Mouse (Mus musculus): ENCODE measurements around the gene Oat. TPM values are rescaled to one million over a fixed set of nuclear protein-coding genes. Genes with fewer than 3 reads are reported as not detected.

Oat gene
- total and polyA plus RNA-seq, 3 experiments, result 87.6 to 204 (median 104) TPM

GRCm38 (mm10) chr7:132604720-132605119 lies 28.5 kb upstream of the Oat start:
- Histone ChIP-seq H3K4me1 (ENCODE audit: control insufficient read depth in 1 of 2, insufficient read depth in 2 of 2) (peaks cover 0 to 7% of the 10 kb centered on the region in 2 experiments; a peak in 2 of 4 replicates), H3K36me3 (replicated peaks in 1 of 2; ENCODE audit: control insufficient read depth in 1 of 2, insufficient read depth in 1 of 2, low read length in 1 of 2) (no peaks in the 10 kb centered on the region), H3K9ac (ENCODE audit: insufficient read depth, low read depth) (no peak overlapping the region), H3K4me3 (replicated peaks in 1 of 3; ENCODE audit: low read depth in 2 of 3, low read length in 2 of 3, poor library complexity in 1 of 3) (no peak overlapping the region), H3K9me3 (replicated peaks; ENCODE audit: low read length) (no peaks in the 10 kb centered on the region), H3K4me2 (ENCODE audit: insufficient read depth, low read depth, poor library complexity, severe bottlenecking) (no peak overlapping the region), H3K27me3 (replicated peaks) (peaks cover 87% of the 10 kb centered on the region), H3K27ac (ENCODE audit: insufficient read depth, low read depth) (no peak overlapping the region), H3K79me2 (replicated peaks; ENCODE audit: control insufficient read depth, extremely low read depth, insufficient read depth, poor library complexity, severe bottlenecking) (no peaks in the 10 kb centered on the region)
- no peak for DNase-seq (ENCODE audit: extremely low read depth)
- dilution Hi-C loops (cut with MboI; ENCODE audit: extremely low pct_ligation_motif_present, extremely low pct_unique_long_range_greater_than_20kb, low sequenced_read_pairs), result no loop called here
- TF ChIP-seq IRF4 (IDR thresholded peaks at IDR 0.05; ENCODE audit: low read depth, low read length) (no peak), RCOR1 (conservative IDR thresholded peaks at IDR 0.05; ENCODE audit: low read depth, low read length) (no peak), ETS1 (conservative IDR thresholded peaks at IDR 0.05; ENCODE audit: low read depth, low read length) (no peak), MAFK (IDR thresholded peaks at IDR 0.05; ENCODE audit: insufficient replicate concordance, low read length) (no peak), JUND (conservative IDR thresholded peaks at IDR 0.05; ENCODE audit: low read depth, low read length) (no peak), MEF2A (IDR thresholded peaks at IDR 0.05; ENCODE audit: borderline replicate concordance, low read depth, low read length) (no peak), ZNF384 (IDR thresholded peaks at IDR 0.05; ENCODE audit: low read depth, low read length) (no peak), NRF1 (IDR thresholded peaks at IDR 0.05; ENCODE audit: low read depth, low read length) (no peak)
- in situ Hi-C loops (cut with MboI; ENCODE audit: low pct_ligation_motif_present, low pct_unique_long_range_greater_than_20kb, low sequenced_read_pairs), result no loop called here

GRCm38 (mm10) chr7:132600926-132601325 lies 24.7 kb upstream of the Oat start:
- H3K79me2 ChIP-seq (replicated peaks; ENCODE audit: control insufficient read depth, extremely low read depth, insufficient read depth, poor library complexity, severe bottlenecking), result no peaks in the 10 kb centered on the region
- no peak overlapping the region for H3K27ac ChIP-seq (ENCODE audit: insufficient read depth, low read depth)
- TF ChIP-seq CHD2 (IDR thresholded peaks at IDR 0.05; ENCODE audit: low read length) (no peak), SIN3A (IDR thresholded peaks at IDR 0.05; ENCODE audit: low read length) (no peak), CTCF (conservative IDR thresholded peaks at IDR 0.05 in 1 of 2, IDR thresholded peaks at IDR 0.05 in 1 of 2; ENCODE audit: low read depth in 2 of 2, low read length in 2 of 2) (no peak), RCOR1 (conservative IDR thresholded peaks at IDR 0.05; ENCODE audit: low read depth, low read length) (no peak), JUND (conservative IDR thresholded peaks at IDR 0.05; ENCODE audit: low read depth, low read length) (no peak), MAFK (IDR thresholded peaks at IDR 0.05; ENCODE audit: insufficient replicate concordance, low read length) (no peak), HCFC1 (IDR thresholded peaks at IDR 0.05; ENCODE audit: low read depth, low read length) (no peak), ZC3H11A (IDR thresholded peaks at IDR 0.05; ENCODE audit: low read depth, low read length) (no peak), SMC3 (IDR thresholded peaks at IDR 0.05; ENCODE audit: low read depth, low read length) (no peak), E2F4 (IDR thresholded peaks at IDR 0.05; ENCODE audit: insufficient replicate concordance, low read depth, low read length) (no peak), MAX (IDR thresholded peaks at IDR 0.05; ENCODE audit: low read length) (no peak), PAX5 (IDR thresholded peaks at IDR 0.05; ENCODE audit: low read length) (no peak), BHLHE40 (IDR thresholded peaks at IDR 0.05; ENCODE audit: low read depth, low read length) (no peak), GABPA (IDR thresholded peaks at IDR 0.05; ENCODE audit: insufficient replicate concordance, low read depth, low read length) (no peak), TBP (conservative IDR thresholded peaks at IDR 0.05; ENCODE audit: low read depth, low read length) (no peak), POLR2A (IDR thresholded peaks at IDR 0.05; ENCODE audit: low read depth, low read length) (no peak), RAD21 (IDR thresholded peaks at IDR 0.05; ENCODE audit: low read depth, low read length) (no peak), USF1 (IDR thresholded peaks at IDR 0.05; ENCODE audit: low read depth, low read length) (no peak), KAT2A (IDR thresholded peaks at IDR 0.05; ENCODE audit: insufficient replicate concordance, low read length) (no peak), UBTF (IDR thresholded peaks at IDR 0.05; ENCODE audit: low read depth, low read length) (no peak)
- no peak overlapping the region for H3K4me2 ChIP-seq (ENCODE audit: insufficient read depth, low read depth, poor library complexity, severe bottlenecking)
- no peak for DNase-seq (ENCODE audit: extremely low read depth)
- no peak overlapping the region for H3K9ac ChIP-seq (ENCODE audit: insufficient read depth, low read depth)
- no peaks in the 10 kb centered on the region for H3K36me3 ChIP-seq (replicated peaks in 1 of 2; ENCODE audit: control insufficient read depth in 1 of 2, insufficient read depth in 1 of 2, low read length in 1 of 2)
- in situ Hi-C loops (cut with MboI; ENCODE audit: low pct_ligation_motif_present, low pct_unique_long_range_greater_than_20kb, low sequenced_read_pairs) (no loop called here), dilution Hi-C loops (cut with MboI; ENCODE audit: extremely low pct_ligation_motif_present, extremely low pct_unique_long_range_greater_than_20kb, low sequenced_read_pairs) (no loop called here)
- H3K9me3 ChIP-seq (replicated peaks; ENCODE audit: low read length), result peaks cover 6% of the 10 kb centered on the region
- peaks cover 90% of the 10 kb centered on the region for H3K27me3 ChIP-seq (replicated peaks)
- no peak overlapping the region for H3K4me3 ChIP-seq (replicated peaks in 1 of 3; ENCODE audit: low read depth in 2 of 3, low read length in 2 of 3, poor library complexity in 1 of 3)
- H3K4me1 ChIP-seq (ENCODE audit: control insufficient read depth in 1 of 2, insufficient read depth in 2 of 2), result peaks cover 0 to 13% of the 10 kb centered on the region in 2 experiments; a peak in 2 of 4 replicates
